Mouse (Mus musculus) midbrain, embryonic 14.5 days (tissue): Measurements from ENCODE around the gene Hoxc5. TPM values are rescaled to one million over a fixed set of nuclear protein-coding genes. Genes with fewer than 3 reads are reported as not detected.

Experiments
- ATAC-seq: fragments of 200-750 bp; cut with Nextera tagmentation; 2 replicates; pipeline ENCODE4 v1.8.0; 2017; ENCODE audit warnings: moderate number of reproducible peaks, moderate library complexity; ENCODE audit not compliant: low FRiP score, low TSS enrichment
- DNase-seq: peaks from one replicate; pipeline ENCODE4 v3.0.0-alpha.2; 2015
- H3K27ac ChIP-seq: fragments of 300-500 bp; sonication (generic); replicated peaks from 2 replicates; pipeline ENCODE4 v1.5.1; 2014; ENCODE audit warnings: mild to moderate bottlenecking, low read depth, low read length, moderate library complexity
- H3K27me3 ChIP-seq: fragments of 300-500 bp; sonication (generic); 2 replicates; pipeline ENCODE4 v1.6.1; 2014; ENCODE audit warnings: low read length, control low read depth, mixed read lengths; ENCODE audit not compliant: control insufficient read depth, insufficient read depth
- H3K36me3 ChIP-seq: fragments of 300-500 bp; sonication (generic); 2 replicates; pipeline ENCODE4 v1.6.1; 2014; ENCODE audit warnings: low read length, control low read depth; ENCODE audit not compliant: control insufficient read depth, insufficient read depth
- H3K4me1 ChIP-seq: fragments of 300-500 bp; sonication (generic); 2 replicates; pipeline ENCODE4 v1.6.1; 2014; ENCODE audit warnings: mild to moderate bottlenecking, antibody characterized with exemption, low read length, control low read depth; ENCODE audit not compliant: control insufficient read depth, insufficient read depth
- H3K4me2 ChIP-seq: fragments of 300-500 bp; sonication (generic); 2 replicates; pipeline ENCODE4 v1.6.1; 2014; ENCODE audit warnings: mild to moderate bottlenecking, low read length, moderate library complexity
- H3K4me3 ChIP-seq: fragments of 300-500 bp; sonication (generic); replicated peaks from 2 replicates; pipeline ENCODE4 v1.5.1; 2014; ENCODE audit warnings: low read depth, low read length
- H3K9ac ChIP-seq: fragments of 300-500 bp; sonication (generic); replicated peaks from 2 replicates; pipeline ENCODE4 v1.6.1; 2014; ENCODE audit warnings: mild to moderate bottlenecking, low read length, moderate library complexity
- H3K9me3 ChIP-seq: fragments of 300-500 bp; sonication (generic); 2 replicates; pipeline ENCODE4 v1.6.1; 2016; ENCODE audit warnings: low read length, control low read depth, mixed read lengths; ENCODE audit not compliant: control insufficient read depth
- WGBS: fragments of 180-500 bp; shearing (Covaris S2); extraction: QIAGEN DNeasy Blood & Tissue Kit; methylation state at CpG from one replicate; pipeline ENCODE4 v1.1.7; 2014; 5-methylcytosine and 5-hydroxymethylcytosine counted together
- microRNA counts: library from miRNA; unstranded; fragments of <30 nt; microRNA quantifications from one replicate; lab custom pipeline; 2016
- microRNA-seq: library from miRNA; unstranded; fragments of <30 nt; microRNA quantifications from one replicate; pipeline ENCODE4, GENCODE M21; 2016
- polyA plus RNA-seq: library from polyadenylated mRNA; unstranded; fragments of >200 nt; fragmentation: Nextera tagmentation; extraction: Ambion mirVana; gene quantifications from 2 replicates; pipeline ENCODE4 v1.2.1, GENCODE M21; 2014

The Hoxc5 gene
- polyA plus RNA-seq, 1 experiment from 2014 or later: 0.12 TPM

DNA sequence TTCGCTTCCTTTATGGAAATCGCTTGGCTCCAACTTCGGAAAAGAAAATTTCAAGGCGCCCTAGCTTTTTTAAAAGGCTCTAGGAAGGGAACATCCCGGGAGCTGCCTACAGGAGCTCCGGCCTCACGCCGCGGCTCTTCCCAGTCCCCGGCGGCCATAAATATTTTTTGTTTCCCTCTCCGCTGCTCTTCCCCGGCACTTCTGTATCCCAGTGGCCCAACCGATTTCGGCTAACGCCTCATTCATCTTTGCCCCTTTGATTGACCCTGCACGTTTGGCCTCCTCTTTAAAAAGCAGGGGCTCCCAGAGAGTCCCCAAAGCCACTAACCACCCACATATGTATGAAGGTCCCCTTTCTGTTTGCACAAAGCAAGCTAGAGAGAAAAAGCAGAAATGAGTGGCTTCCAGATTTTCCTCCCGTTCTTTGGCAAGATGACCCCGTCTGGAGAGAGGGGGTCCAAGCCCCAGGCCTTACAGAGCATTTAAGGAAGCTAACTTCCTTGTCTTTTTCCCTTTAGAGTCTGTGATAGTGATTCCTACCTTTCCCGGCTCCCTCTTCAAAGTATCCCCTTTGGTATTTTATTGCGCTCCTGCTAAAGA lies 92.2 kb downstream of the Hoxc5 start:
- H3K9me3 ChIP-seq: no peaks in the 10 kb centered on the region
- H3K9ac ChIP-seq: no peak overlapping the region
- H3K27ac ChIP-seq: no peak overlapping the region
- no peaks in the 10 kb centered on the region for H3K36me3 ChIP-seq
- no peaks in the 10 kb centered on the region for H3K4me1 ChIP-seq
- no peak overlapping the region for H3K4me3 ChIP-seq
- no peak overlapping the region for H3K4me2 ChIP-seq
- ATAC-seq: no peak
- peak; percentile 19 for DNase-seq
- 1% methylated on average over 21 of the region's 21 CpGs for WGBS
- peaks cover 94% of the 10 kb centered on the region for H3K27me3 ChIP-seq

DNA sequence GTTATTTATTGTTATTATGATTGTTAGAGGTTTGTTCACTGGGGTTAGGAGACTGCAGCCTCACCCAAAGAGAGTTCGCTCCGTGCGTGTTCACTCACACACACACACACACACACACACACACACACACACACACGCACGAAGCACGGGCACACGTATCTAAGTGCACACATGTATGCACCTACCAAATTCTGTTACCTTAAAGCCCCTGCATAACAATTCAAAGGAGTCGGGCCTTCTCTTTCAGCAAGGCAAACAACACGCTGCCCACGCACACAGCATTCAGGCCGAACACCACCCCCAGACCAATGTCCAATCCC lies 92.7 kb downstream of the Hoxc5 start:
- Histone ChIP-seq H3K36me3 (no peaks in the 10 kb centered on the region), H3K4me1 (no peaks in the 10 kb centered on the region), H3K9me3 (no peaks in the 10 kb centered on the region), H3K27me3 (peaks cover 93% of the 10 kb centered on the region), H3K4me3 (no peak overlapping the region), H3K9ac (no peak overlapping the region), H3K27ac (no peak overlapping the region), H3K4me2 (no peak overlapping the region)
- ATAC-seq (no peak), DNase-seq (peak; percentile 20)
- 5% methylated on average over 11 of the region's 11 CpGs for WGBS

DNA sequence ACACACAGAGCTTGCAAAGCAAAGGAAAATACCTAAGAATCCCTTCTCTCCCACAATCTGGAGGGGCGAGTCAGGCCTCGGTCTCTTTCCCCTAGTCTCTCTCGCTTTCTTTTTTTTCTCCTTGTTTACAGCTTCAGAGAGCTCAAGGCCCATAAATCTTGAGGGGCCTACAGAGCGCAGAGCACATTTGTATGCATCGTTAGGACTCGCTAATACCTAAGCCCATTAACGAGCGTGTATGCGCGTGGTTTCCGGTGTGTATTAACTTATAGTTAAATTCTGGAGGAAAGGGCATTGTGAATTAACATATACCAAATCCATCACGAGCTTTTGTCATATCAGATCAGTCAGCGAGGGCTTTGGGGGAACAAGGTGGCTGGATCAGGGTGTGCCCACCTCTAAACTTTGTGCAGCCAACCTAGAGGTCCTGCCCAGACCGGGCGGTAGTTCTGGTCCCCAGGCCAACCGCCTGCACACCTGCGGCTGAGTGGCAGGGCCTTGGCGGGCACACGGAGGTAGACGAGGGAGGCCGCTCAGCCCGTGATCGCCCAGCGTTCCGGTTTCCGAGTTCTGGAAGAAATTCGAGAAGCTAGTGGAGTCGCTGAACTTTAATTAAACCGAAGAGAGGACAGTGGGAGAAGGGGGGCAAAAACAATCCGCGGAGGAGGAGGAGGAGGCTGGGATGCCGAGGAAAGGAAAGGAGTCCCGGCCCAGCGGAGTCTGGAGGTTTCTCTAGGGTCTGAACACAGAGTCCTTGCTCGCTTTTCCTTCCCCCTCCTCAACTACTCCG lies 93.3 kb downstream of the Hoxc5 start:
- no peaks in the 10 kb centered on the region for H3K9me3 ChIP-seq
- no peaks in the 10 kb centered on the region for H3K36me3 ChIP-seq
- no peak for ATAC-seq
- under 1% methylated on average over 36 of the region's 36 CpGs for WGBS
- no peaks in the 10 kb centered on the region for H3K4me1 ChIP-seq
- DNase-seq: peak; percentile 50
- no peak overlapping the region for H3K9ac ChIP-seq
- H3K4me2 ChIP-seq: no peak overlapping the region
- H3K4me3 ChIP-seq: no peak overlapping the region
- H3K27ac ChIP-seq: no peak overlapping the region
- peaks cover 93% of the 10 kb centered on the region for H3K27me3 ChIP-seq

DNA sequence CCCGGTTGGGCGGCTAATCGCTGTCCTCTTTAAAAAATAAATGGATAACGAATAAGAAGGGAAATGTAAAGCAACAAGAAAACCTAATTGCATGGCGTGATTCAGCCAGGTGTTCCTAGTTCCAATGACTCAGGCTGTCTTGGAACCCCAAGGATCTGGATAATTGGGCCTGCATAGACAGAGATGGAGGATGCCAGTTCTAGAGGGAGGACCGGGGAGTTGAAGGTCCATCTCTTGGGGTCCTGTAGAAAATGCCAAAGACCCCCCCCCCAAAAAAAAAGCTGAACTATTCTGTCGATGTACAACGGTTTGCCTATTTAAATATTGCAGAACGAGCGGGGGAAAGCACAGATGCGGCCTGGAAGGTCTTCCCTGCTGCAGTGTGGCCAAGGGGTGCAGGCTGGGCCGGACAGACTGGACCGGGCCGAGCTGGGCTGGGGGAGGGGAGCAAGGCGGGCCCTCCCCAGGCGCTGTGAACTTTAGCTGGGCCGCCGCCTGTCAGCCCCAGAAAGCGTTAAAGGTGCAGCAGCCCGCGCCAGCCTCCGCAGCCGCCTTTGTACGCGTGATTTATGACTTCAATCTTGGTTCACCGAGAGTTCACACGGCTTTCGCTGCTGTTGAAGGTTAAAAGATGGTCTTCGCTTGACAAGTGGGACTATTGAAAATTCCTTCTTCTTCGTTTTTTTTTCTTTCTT lies 94.0 kb downstream of the Hoxc5 start:
- DNase-seq (peak; percentile 41), ATAC-seq (no peak)
- no peak overlapping the region for H3K27ac ChIP-seq
- H3K4me2 ChIP-seq: no peak overlapping the region
- no peak overlapping the region for H3K9ac ChIP-seq
- no peaks in the 10 kb centered on the region for H3K36me3 ChIP-seq
- no peak overlapping the region for H3K4me3 ChIP-seq
- peaks cover 92% of the 10 kb centered on the region for H3K27me3 ChIP-seq
- no peaks in the 10 kb centered on the region for H3K4me1 ChIP-seq
- H3K9me3 ChIP-seq: no peaks in the 10 kb centered on the region
- 1% methylated on average over 30 of the region's 30 CpGs for WGBS

DNA sequence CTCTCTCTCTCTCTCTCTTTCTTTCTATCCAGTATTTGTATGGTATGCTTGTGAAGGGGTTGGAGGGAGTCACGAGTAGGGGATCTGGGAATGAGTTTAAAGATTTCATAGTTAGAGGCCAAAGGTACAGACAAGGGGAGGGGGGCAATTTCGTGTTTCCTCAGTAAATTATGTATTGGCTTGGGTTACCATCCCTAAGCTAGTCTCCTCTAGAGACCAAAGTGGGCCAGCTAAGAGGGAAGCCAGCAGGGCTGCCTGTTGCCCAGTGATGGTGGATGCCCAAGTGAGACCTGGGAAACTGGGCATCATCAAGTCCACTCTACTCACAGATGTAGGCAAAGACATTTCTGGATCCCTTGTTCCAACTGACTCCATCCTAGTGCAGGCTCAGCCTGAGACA lies 94.7 kb downstream of the Hoxc5 start:
- peaks cover 91% of the 10 kb centered on the region for H3K27me3 ChIP-seq
- no peak for ATAC-seq
- H3K9me3 ChIP-seq: no peaks in the 10 kb centered on the region
- no peaks in the 10 kb centered on the region for H3K4me1 ChIP-seq
- 5% methylated on average over 2 of the region's 2 CpGs for WGBS
- H3K36me3 ChIP-seq: no peaks in the 10 kb centered on the region
- no peak overlapping the region for H3K4me3 ChIP-seq
- no peak for DNase-seq
- H3K4me2 ChIP-seq: no peak overlapping the region
- H3K9ac ChIP-seq: no peak overlapping the region
- no peak overlapping the region for H3K27ac ChIP-seq

DNA sequence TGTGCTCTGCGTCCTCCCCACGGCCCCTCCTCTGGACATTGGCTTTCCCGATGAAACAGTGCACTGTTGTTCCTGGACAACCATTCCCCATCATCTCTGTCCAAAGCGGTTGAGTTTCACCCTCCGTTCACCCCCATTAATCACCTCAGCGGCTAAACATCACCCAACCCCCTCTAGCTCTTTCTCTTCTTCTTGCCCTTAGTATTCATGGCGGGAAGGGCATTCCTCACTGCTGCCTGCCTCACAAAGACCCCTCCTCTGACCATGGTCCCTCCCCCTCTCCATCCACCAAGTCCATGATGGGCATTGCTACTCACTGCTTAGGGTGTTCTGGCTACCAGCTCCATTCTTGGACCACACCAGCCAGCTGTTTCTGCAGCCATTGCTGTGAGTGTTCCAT lies 98.4 kb downstream of the Hoxc5 start:
- WGBS: 54% methylated on average over 7 of the region's 7 CpGs
- DNase-seq (no peak), ATAC-seq (no peak)

More for the DNA sequence above, 98.4 kb downstream of the Hoxc5 start:
- peaks cover 96% of the 10 kb centered on the region for H3K27me3 ChIP-seq
- H3K36me3 ChIP-seq: no peaks in the 10 kb centered on the region
- H3K4me2 ChIP-seq: no peak overlapping the region
- H3K9ac ChIP-seq: no peak overlapping the region
- no peaks in the 10 kb centered on the region for H3K9me3 ChIP-seq
- H3K4me3 ChIP-seq: no peak overlapping the region
- 0 out of 2 replicates have a peak, but pooled peaks cover 4% of the 10 kb centered on the region for H3K4me1 ChIP-seq
- H3K27ac ChIP-seq: no peak overlapping the region

MicroRNA genes within 50 kb of the gene (microRNA counts, 519-probe panel; counts per million panel counts)
- microRNA mmu-miR-615-3p (lab: Ali Mortazavi, UCI): not detected
- microRNA mmu-miR-615-5p (lab: Ali Mortazavi, UCI): not detected

Small RNAs within 50 kb of the gene (microRNA-seq; reads per million reads assigned to microRNA genes)
- gene Mir196a-2 (0.73 reads per million), gene Mir615 (33.4 reads per million, percentile 44 among the genes with 10 or more reads in this experiment)

Other genes starting within 250 kb of the Hoxc5 start
- gene Calcoco1, start 245.3 kb upstream of the Hoxc5 start, polyA plus RNA-seq: 30.6 and 36.5 TPM in 2 replicates
- gene Hoxc13, start 46.3 kb upstream of the Hoxc5 start, polyA plus RNA-seq: not detected in 2 replicates
- gene Hoxc12, start 30.7 kb upstream of the Hoxc5 start, polyA plus RNA-seq: not detected in 2 replicates
- gene Hoxc11, start 13.0 kb upstream of the Hoxc5 start, polyA plus RNA-seq: not detected in 2 replicates
- not detected in 2 replicates for gene Hoxc10, start 647 bp upstream of the Hoxc5 start, polyA plus RNA-seq
- gene Hoxc9, start 9.0 kb downstream of the Hoxc5 start, polyA plus RNA-seq: not detected in 2 replicates
- not detected in 2 replicates for gene Hoxc8, start 23.2 kb downstream of the Hoxc5 start, polyA plus RNA-seq
- gene Hoxc6, start 30.8 kb downstream of the Hoxc5 start, polyA plus RNA-seq: not detected in 2 replicates
- not detected in 2 replicates for gene Hoxc4, start 51.5 kb downstream of the Hoxc5 start, polyA plus RNA-seq
- gene Smug1, start 199.6 kb downstream of the Hoxc5 start, polyA plus RNA-seq: 22.7 and 25.0 TPM in 2 replicates